Mouse (Mus musculus) forebrain, embryonic 12.5 days (tissue): ENCODE data around the gene Rbfox1. TPM values are rescaled to one million over a fixed set of nuclear protein-coding genes. Genes with fewer than 3 reads are reported as not detected.

Source experiments
- ATAC-seq: fragments of 200-750 bp; cut with Nextera tagmentation; 2 replicates; pipeline ENCODE4 v1.8.0; 2017; ENCODE audit warnings: moderate TSS enrichment; ENCODE audit not compliant: low FRiP score
- H3K27ac ChIP-seq: fragments of 300-500 bp; sonication (generic); 2 replicates; pipeline ENCODE4 v1.5.1; 2016; ENCODE audit warnings: mild to moderate bottlenecking
- H3K27me3 ChIP-seq: fragments of 300-500 bp; sonication (generic); 2 replicates; pipeline ENCODE4 v1.6.1; 2016; ENCODE audit warnings: mild to moderate bottlenecking
- H3K36me3 ChIP-seq: fragments of 300-500 bp; sonication (generic); replicated peaks from 2 replicates; pipeline ENCODE4 v1.6.1; 2016; ENCODE audit warnings: mild to moderate bottlenecking
- H3K4me1 ChIP-seq: fragments of 300-500 bp; sonication (generic); 2 replicates; pipeline ENCODE4 v1.6.1; 2016
- H3K4me2 ChIP-seq: fragments of 300-500 bp; sonication (generic); 2 replicates; pipeline ENCODE4 v1.6.1; 2016; ENCODE audit warnings: mild to moderate bottlenecking, moderate library complexity
- H3K4me3 ChIP-seq: fragments of 300-500 bp; sonication (generic); replicated peaks from 2 replicates; pipeline ENCODE4 v1.5.1; 2016; ENCODE audit warnings: mild to moderate bottlenecking
- H3K9ac ChIP-seq: fragments of 300-500 bp; sonication (generic); 2 replicates; pipeline ENCODE4 v1.6.1; 2016; ENCODE audit warnings: mild to moderate bottlenecking
- H3K9me3 ChIP-seq: fragments of 300-500 bp; sonication (generic); 2 replicates; pipeline ENCODE4 v1.6.1; 2016
- WGBS: fragments of 180-500 bp; shearing (Covaris S2); methylation state at CpG from one replicate; pipeline ENCODE4 v1.1.7; 2016; 5-methylcytosine and 5-hydroxymethylcytosine counted together
- polyA plus RNA-seq: library from polyadenylated mRNA; unstranded; fragments of >200 nt; fragmentation: Nextera tagmentation; extraction: Ambion mirVana; gene quantifications from 2 replicates; pipeline ENCODE4 v1.2.1, GENCODE M21; 2016

Gene Rbfox1
- polyA plus RNA-seq, 1 experiment from 2014 or later: 16.2 TPM

- Histone ChIP-seq H3K9me3 (no peaks in the 10 kb centered on the region), H3K4me3 (no peak overlapping the region), H3K27ac (no peak overlapping the region), H3K9ac (no peak overlapping the region), H3K36me3 (no peaks in the 10 kb centered on the region), H3K4me2 (no peak overlapping the region), H3K27me3 (no peaks in the 10 kb centered on the region), H3K4me1 (peaks cover 36% of the 10 kb centered on the region)
- no peak for ATAC-seq
- WGBS: 35% methylated on average over 4 of the region's 4 CpGs
Observed at GRCm38 (mm10) chr16:5997136-5997535, 112.0 kb downstream of the Rbfox1 start.

- Histone ChIP-seq H3K4me1 (peaks cover 31% of the 10 kb centered on the region), H3K27ac (no peak overlapping the region), H3K9ac (no peak overlapping the region), H3K9me3 (no peaks in the 10 kb centered on the region), H3K36me3 (no peaks in the 10 kb centered on the region), H3K27me3 (no peaks in the 10 kb centered on the region), H3K4me2 (no peak overlapping the region), H3K4me3 (no peak overlapping the region)
- no peak for ATAC-seq
- 69% methylated on average over 4 of the region's 4 CpGs for WGBS
Observed at GRCm38 (mm10) chr16:5997651-5998050, 112.5 kb downstream of the Rbfox1 start.

GRCm38 (mm10) chr16:6000016-6000415 lies 114.9 kb downstream of the Rbfox1 start:
- no peak for ATAC-seq
- Histone ChIP-seq H3K4me2 (no peak overlapping the region), H3K9ac (no peak overlapping the region), H3K27me3 (no peaks in the 10 kb centered on the region), H3K27ac (no peak overlapping the region), H3K36me3 (no peaks in the 10 kb centered on the region), H3K4me1 (peaks cover 23% of the 10 kb centered on the region), H3K9me3 (no peaks in the 10 kb centered on the region), H3K4me3 (no peak overlapping the region)
- 74% methylated on average over 1 of the region's 1 CpGs for WGBS

- H3K9ac ChIP-seq: no peak overlapping the region
- no peak for ATAC-seq
- H3K27ac ChIP-seq: no peak overlapping the region
- no peak overlapping the region for H3K4me2 ChIP-seq
- no peak overlapping the region for H3K4me3 ChIP-seq
- H3K27me3 ChIP-seq: no peaks in the 10 kb centered on the region; the same call in 1 of the 2 replicates
- H3K36me3 ChIP-seq: no peaks in the 10 kb centered on the region
- H3K9me3 ChIP-seq: no peaks in the 10 kb centered on the region
- no peaks in the 10 kb centered on the region for H3K4me1 ChIP-seq
Observed at GRCm38 (mm10) chr16:6006996-6007395, 121.8 kb downstream of the Rbfox1 start.

- Histone ChIP-seq H3K27ac (no peak overlapping the region), H3K27me3 (no peaks in the 10 kb centered on the region; the same call in 1 of the 2 replicates), H3K36me3 (no peaks in the 10 kb centered on the region), H3K4me3 (no peak overlapping the region), H3K4me2 (no peak overlapping the region), H3K4me1 (no peaks in the 10 kb centered on the region), H3K9ac (no peak overlapping the region), H3K9me3 (no peaks in the 10 kb centered on the region)
- WGBS: 80% methylated on average over 3 of the region's 3 CpGs
- no peak for ATAC-seq
Observed at GRCm38 (mm10) chr16:6012853-6013252, 127.7 kb downstream of the Rbfox1 start.

GRCm38 (mm10) chr16:6018639-6019038 lies 133.5 kb downstream of the Rbfox1 start:
- Histone ChIP-seq H3K36me3 (no peaks in the 10 kb centered on the region), H3K4me1 (no peaks in the 10 kb centered on the region), H3K4me3 (no peak overlapping the region), H3K9me3 (no peaks in the 10 kb centered on the region), H3K27me3 (peaks cover 2% of the 10 kb centered on the region; the same call in 1 of the 2 replicates), H3K27ac (no peak overlapping the region), H3K9ac (no peak overlapping the region), H3K4me2 (no peak overlapping the region)
- WGBS: 48% methylated on average over 5 of the region's 5 CpGs
- ATAC-seq: 0 out of 2 replicates have a peak, but pooled peaks have one; percentile 27

- 42% methylated on average over 1 of the region's 1 CpGs for WGBS
- H3K9me3 ChIP-seq: no peaks in the 10 kb centered on the region
- peaks cover 2% of the 10 kb centered on the region; the same call in 1 of the 2 replicates for H3K27me3 ChIP-seq
- no peak for ATAC-seq
- no peaks in the 10 kb centered on the region for H3K36me3 ChIP-seq
- H3K4me2 ChIP-seq: no peak overlapping the region
- no peaks in the 10 kb centered on the region for H3K4me1 ChIP-seq
- no peak overlapping the region for H3K27ac ChIP-seq
- no peak overlapping the region for H3K9ac ChIP-seq
- H3K4me3 ChIP-seq: no peak overlapping the region
Observed at GRCm38 (mm10) chr16:6019361-6019760, 134.2 kb downstream of the Rbfox1 start.

- Histone ChIP-seq H3K9ac (no peak overlapping the region), H3K9me3 (no peaks in the 10 kb centered on the region), H3K27me3 (no peaks in the 10 kb centered on the region), H3K36me3 (no peaks in the 10 kb centered on the region), H3K27ac (no peak overlapping the region), H3K4me3 (no peak overlapping the region), H3K4me1 (0 out of 2 replicates have a peak, but pooled peaks cover 2% of the 10 kb centered on the region), H3K4me2 (no peak overlapping the region)
- WGBS: 86% methylated on average over 1 of the region's 1 CpGs
- ATAC-seq: no peak
Observed at GRCm38 (mm10) chr16:6031280-6031679, 146.1 kb downstream of the Rbfox1 start.

GRCm38 (mm10) chr16:6032563-6032962 lies 147.4 kb downstream of the Rbfox1 start:
- no peak for ATAC-seq

GRCm38 (mm10) chr16:6034876-6035275 lies 149.7 kb downstream of the Rbfox1 start:
- no peak overlapping the region for H3K9ac ChIP-seq
- 91% methylated on average over 3 of the region's 3 CpGs for WGBS

More at GRCm38 (mm10) chr16:6032563-6032962, 147.4 kb downstream of the Rbfox1 start:
- no peak overlapping the region for H3K9ac ChIP-seq
- no peak overlapping the region for H3K4me3 ChIP-seq
- no peaks in the 10 kb centered on the region for H3K9me3 ChIP-seq
- no peak overlapping the region for H3K27ac ChIP-seq
- WGBS: 94% methylated on average over 7 of the region's 7 CpGs
- no peaks in the 10 kb centered on the region for H3K36me3 ChIP-seq
- H3K4me2 ChIP-seq: no peak overlapping the region
- no peaks in the 10 kb centered on the region for H3K27me3 ChIP-seq
- H3K4me1 ChIP-seq: 0 out of 2 replicates have a peak, but pooled peaks cover 2% of the 10 kb centered on the region

GRCm38 (mm10) chr16:6037009-6037408 lies 151.9 kb downstream of the Rbfox1 start:
- Histone ChIP-seq H3K9me3 (no peaks in the 10 kb centered on the region), H3K9ac (no peak overlapping the region), H3K27me3 (no peaks in the 10 kb centered on the region), H3K4me3 (no peak overlapping the region), H3K36me3 (no peaks in the 10 kb centered on the region), H3K4me2 (no peak overlapping the region), H3K27ac (no peak overlapping the region), H3K4me1 (no peaks in the 10 kb centered on the region)
- WGBS: 41% methylated on average over 7 of the region's 7 CpGs
- no peak for ATAC-seq

More at GRCm38 (mm10) chr16:6034876-6035275, 149.7 kb downstream of the Rbfox1 start:
- H3K9me3 ChIP-seq: no peaks in the 10 kb centered on the region
- H3K27me3 ChIP-seq: no peaks in the 10 kb centered on the region
- no peak overlapping the region for H3K27ac ChIP-seq
- H3K4me2 ChIP-seq: no peak overlapping the region
- no peaks in the 10 kb centered on the region for H3K4me1 ChIP-seq
- no peaks in the 10 kb centered on the region for H3K36me3 ChIP-seq
- no peak for ATAC-seq
- no peak overlapping the region for H3K4me3 ChIP-seq

GRCm38 (mm10) chr16:6042766-6043165 lies 157.6 kb downstream of the Rbfox1 start:
- 79% methylated on average over 3 of the region's 3 CpGs for WGBS
- Histone ChIP-seq H3K4me3 (no peak overlapping the region), H3K36me3 (no peaks in the 10 kb centered on the region), H3K27me3 (no peaks in the 10 kb centered on the region), H3K4me2 (no peak overlapping the region), H3K9ac (no peak overlapping the region), H3K9me3 (no peaks in the 10 kb centered on the region), H3K4me1 (no peaks in the 10 kb centered on the region), H3K27ac (no peak overlapping the region)
- ATAC-seq: no peak

GRCm38 (mm10) chr16:6048601-6049000 lies 163.4 kb downstream of the Rbfox1 start:
- 93% methylated on average over 1 of the region's 1 CpGs for WGBS
- Histone ChIP-seq H3K4me2 (no peak overlapping the region), H3K4me1 (no peaks in the 10 kb centered on the region), H3K9ac (no peak overlapping the region), H3K4me3 (no peak overlapping the region), H3K27ac (no peak overlapping the region), H3K36me3 (no peaks in the 10 kb centered on the region), H3K9me3 (no peaks in the 10 kb centered on the region), H3K27me3 (no peaks in the 10 kb centered on the region)
- no peak for ATAC-seq
